Mouse (Mus musculus) 3134 (cell line): ENCODE data around the gene Kcnj14.

Experiments
- DNase-seq: peaks from one replicate; pipeline ENCODE4 v3.0.0-alpha.2; 2011; ENCODE audit warnings: low spot score; ENCODE audit not compliant: insufficient read length; ENCODE audit errors: extremely low read depth

Kcnj14 gene

GRCm38 (mm10) chr7:45797661-45798510, 26.7 kb downstream of the Kcnj14 start:
- DNase-seq: no peak

DNA sequence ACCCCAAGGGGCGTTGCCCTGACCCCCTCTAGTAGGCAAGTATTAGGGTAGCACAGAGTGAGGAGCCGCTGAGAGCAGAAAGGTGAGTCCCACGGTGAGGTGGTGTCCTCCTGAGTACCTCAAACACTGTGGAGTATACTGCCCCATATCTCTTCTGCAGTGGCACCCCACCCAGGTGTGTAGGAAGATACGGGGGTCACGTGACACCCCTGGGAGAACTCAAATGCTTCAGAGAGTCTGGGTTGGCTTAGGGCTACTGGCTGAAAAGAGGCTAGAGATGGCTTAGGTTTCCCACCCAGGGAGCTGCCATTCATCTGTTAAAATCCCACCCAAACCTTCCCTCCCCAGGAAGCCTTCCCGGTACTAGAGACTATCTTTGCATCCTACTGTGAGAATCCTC, 27.6 kb downstream of the Kcnj14 start:
- no peak for DNase-seq

DNA sequence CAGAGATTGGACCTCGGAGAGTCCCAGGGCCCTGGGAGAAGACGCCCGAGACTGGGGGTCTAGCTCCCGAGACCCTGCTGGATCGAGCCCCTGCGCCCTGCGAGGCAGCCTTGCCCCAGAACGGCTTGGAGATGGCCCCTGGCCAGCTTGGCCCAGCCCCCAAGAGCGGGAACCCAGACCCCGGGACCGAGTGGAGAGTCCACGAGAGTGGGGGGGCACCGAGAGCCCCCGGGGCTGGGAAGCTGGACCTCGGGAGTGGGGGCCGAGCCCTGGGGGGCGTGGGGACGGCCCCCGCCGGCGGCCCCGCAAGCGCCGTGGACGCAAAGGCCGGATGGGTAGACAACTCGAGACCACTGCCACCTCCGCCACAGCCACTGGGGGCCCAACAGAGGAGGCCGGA, 29.6 kb downstream of the Kcnj14 start:
- no peak for DNase-seq

GRCm38 (mm10) chr7:45793969-45794585, 30.5 kb downstream of the Kcnj14 start:
- no peak for DNase-seq

DNA sequence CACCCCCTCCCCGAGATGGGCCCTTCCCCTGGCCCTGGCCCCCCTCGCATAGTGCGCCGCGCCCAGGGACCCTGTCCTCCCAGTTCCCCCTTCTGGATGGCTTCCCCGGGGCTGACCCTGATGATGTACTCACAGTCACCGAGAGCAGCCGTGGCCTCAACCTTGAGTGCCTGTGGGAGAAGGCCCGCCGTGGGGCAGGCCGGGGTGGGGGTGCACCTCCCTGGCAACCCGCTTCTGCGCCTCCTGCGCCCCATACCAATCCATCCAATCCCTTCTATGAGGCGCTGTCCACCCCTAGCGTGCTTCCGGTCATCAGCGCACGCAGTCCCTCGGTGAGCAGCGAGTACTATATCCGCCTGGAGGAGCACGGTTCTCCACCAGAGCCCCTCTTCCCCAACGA, 31.3 kb downstream of the Kcnj14 start:
- DNase-seq: no peak

- no peak for DNase-seq
These were observed 32.7 kb downstream of the Kcnj14 start for GRCm38 (mm10) chr7:45791756-45792490.

GRCm38 (mm10) chr7:45790721-45791120, 33.9 kb downstream of the Kcnj14 start:
- no peak for DNase-seq

GRCm38 (mm10) chr7:45787642-45788041, 36.9 kb downstream of the Kcnj14 start:
- DNase-seq: no peak

- DNase-seq: no peak
These were observed 37.7 kb downstream of the Kcnj14 start for GRCm38 (mm10) chr7:45786661-45787413.

DNA sequence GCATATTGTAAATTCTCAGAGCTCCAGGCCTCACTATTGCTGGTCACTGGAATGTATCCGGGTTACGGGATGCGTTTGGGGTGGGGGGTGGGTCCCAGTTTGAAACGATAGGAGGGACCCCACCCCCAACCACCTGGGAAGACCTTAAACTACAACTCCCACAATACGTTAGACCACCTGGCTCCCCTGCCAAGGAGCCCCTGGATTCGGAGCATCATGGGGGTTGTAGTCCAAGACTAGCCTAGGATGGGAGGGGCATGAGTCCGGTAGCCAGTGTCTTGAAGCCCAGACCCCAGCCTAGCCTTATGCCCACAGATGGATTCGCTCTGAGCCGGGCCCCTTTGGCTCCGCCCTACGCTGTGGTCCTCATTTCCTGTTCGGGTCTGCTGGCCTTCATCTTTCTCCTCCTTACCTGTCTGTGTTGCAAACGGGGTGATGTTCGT, 38.4 kb downstream of the Kcnj14 start:
- no peak for DNase-seq

GRCm38 (mm10) chr7:45785388-45786135, 39.0 kb downstream of the Kcnj14 start:
- DNase-seq: no peak

- no peak for DNase-seq
These were observed 39.8 kb downstream of the Kcnj14 start, which contains the start of gene Sult2b1 for GRCm38 (mm10) chr7:45784524-45785372. Gene Sult2b1, minus strand, starts transcription at chr7:45784669.

DNA sequence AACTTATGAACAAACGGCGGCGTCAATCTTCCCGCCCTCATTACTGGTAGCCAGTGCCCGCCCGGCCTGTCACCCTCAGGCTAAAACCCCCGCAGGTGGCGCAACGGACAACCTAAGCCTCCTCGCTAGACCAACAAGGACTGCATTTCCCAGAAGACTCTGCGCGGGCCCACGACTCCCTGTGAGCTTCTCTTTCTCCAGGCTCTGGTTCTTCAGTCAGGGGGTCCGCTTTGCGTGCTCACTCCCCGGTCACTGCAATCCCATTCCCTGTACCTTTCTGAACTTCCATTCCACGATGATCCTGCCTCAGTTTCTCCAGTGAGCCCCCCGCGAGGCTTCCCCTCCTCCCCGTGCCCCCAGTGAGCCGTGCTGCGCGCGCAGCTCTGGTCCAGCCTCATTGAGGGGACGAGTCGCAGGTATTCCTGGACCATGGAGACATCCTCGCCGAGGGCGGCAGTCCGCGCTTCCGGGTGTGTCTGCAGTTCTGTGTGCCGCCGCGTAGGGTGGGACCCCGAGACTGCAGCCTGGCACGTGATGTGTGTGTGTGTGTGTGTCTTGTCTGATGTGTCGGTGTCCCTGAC, 41.0 kb downstream of the Kcnj14 start, which contains the start of gene Lmtk3:
Gene Lmtk3 (plus strand): TSS at position 228 of the 581 bp plus-strand sequence.
- DNase-seq: no peak

DNA sequence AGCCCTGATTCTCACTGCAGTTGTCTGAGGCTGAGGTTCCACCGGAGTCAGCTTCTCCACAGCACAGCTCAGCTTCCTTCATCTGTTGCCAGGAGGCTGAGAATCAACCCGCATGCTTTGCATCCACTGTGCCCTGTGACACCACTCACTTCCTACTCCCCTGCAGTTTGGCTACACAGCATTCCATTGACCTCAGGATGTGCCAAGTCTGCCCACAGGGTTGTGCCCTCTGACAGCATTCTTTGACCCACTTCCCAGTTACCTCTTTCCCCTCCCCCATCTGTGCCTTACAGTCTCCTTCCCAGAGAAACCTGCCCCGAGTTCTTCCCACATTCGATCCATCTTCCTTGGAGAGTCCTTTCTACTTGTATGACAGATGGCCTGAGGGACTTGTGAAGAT, 42.3 kb downstream of the Kcnj14 start:
- peak; percentile 53 for DNase-seq

DNA sequence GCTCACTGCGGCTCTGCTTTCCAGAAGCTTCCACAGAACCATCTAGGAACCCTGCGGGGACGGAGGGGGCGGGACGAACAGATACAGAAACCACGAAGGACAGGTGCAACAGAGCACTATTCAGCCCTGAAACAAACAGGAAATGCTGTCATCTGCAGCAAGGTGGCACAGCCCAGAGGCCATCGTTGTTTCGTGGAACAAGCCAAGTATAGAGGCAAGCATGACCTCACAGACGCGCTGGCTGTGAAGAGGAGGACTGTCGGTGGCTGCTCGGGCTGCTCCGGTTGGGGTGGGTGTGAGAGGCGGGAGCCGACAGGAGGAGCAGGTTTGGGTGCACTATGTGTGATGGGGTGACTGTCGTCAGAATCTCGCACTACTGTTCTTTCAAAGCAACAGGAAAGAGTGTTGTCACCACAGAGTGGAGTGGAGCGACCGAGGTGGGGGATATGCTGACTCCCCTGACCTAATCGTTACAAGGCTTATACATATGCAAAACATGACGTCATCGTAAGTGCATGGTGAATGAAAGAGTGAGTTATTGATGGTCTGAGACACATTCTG, 45.4 kb downstream of the Kcnj14 start:
- no peak for DNase-seq

DNA sequence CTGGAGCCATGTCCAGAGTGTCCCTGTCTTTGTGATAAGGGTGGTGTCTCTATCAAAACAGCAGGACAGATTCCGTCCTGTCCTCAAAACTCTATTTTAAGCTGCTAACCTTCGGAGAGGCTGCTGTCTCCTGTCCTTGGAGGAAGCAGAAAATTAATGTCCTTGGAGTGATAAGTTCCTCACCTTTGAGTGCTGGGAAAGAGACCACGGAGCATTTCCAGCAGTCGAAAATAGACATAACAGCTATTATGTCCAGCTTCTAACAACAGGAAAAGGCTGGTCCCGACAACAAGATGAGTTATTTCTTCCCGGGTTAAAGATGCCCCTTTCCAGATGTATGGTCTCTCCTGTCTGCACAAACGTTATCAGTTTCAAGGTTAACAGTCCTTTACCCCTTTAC, 49.3 kb downstream of the Kcnj14 start:
- DNase-seq: no peak

DNA sequence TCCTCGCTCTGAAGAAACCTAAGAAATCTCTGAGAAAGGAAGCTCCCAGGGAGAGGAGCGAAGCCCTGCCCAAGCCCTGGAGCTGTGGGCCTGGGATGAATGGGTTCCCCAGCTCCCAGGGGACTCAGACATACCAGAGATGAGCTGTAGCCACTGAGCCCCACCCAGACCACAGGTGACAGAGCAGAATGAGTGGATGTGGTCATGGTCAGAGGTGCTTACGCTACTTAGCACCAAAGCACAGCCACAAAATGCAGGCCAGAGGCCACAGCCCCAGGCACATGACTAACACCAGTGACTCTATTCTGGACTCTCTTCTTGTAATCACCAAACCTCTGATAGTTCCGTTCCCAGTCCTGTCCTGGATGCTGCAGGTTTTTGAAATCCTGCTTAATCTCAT, 53.5 kb downstream of the Kcnj14 start:
- peak; percentile 85 for DNase-seq

DNA sequence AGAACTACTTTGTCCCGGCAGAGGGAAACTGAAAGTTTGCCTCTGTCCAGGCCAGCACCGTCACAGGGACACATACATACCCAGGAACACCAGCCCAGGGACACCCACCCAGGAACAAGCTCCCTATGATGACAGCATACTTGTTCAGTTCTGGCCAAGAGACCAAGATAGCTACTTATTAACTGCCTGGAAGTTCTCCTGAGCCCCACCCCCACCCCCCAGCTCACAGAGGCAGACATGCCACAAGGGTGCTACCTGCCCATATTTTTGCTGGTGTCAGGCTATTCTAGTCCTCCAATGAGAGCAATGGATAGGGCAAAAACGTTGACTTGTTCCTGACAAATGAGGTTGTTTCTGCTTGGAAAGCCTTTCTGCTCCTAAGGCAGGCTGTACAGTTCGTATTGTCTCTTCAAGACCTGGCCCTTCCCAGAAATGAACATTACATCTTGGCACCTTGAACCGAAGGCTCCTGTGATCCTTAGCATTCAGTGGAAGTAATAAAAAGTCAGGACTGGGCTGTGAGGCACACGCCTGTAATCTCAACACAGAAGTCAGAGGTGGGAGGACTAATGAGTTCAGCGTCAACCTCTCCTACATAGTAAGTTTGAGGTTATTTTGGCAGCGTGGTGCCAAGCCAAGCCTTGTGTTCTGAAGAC, 54.0 kb downstream of the Kcnj14 start:
- DNase-seq: no peak
